Mouse (Mus musculus) spleen, postnatal 36 days (tissue): ENCODE data around the gene Zp2.

Experiments
- DNase-seq, 2 experiments: peaks; one replicate each; pipeline ENCODE4 v3.0.0; 2022; ENCODE audit warnings: low spot score in 2 of 2, mixed read lengths in 1 of 2

Gene Zp2

DNA sequence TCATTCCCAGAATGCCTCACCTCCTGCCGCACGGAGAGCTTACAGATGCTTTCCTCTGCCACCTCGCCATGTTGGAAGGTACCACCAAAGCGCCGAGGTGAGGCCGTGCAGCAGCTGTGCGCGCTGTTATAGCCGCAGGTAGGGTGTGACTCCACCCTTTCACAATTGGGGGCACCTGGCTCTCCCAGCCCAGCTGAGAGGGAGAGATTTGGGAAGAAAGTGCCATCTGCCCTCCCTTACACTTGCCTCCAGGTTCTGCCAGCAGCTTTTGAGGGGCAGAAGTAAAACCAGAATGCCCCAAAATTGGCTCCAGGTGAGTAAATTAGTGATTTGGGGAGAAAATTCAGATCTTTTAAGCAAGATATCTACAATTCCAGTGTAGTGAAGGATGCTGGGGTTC, at the start of gene Zp2:
Zp2 (minus strand) TSS at position 101 of the 400 bp plus-strand sequence.
- no peak for DNase-seq

GRCm38 (mm10) chr7:120192816-120193215, 47.7 kb upstream of the Zp2 start:
- no peak for DNase-seq

- DNase-seq: no peak
Measured at GRCm38 (mm10) chr7:120192207-120192606, 47.1 kb upstream of the Zp2 start.

DNA sequence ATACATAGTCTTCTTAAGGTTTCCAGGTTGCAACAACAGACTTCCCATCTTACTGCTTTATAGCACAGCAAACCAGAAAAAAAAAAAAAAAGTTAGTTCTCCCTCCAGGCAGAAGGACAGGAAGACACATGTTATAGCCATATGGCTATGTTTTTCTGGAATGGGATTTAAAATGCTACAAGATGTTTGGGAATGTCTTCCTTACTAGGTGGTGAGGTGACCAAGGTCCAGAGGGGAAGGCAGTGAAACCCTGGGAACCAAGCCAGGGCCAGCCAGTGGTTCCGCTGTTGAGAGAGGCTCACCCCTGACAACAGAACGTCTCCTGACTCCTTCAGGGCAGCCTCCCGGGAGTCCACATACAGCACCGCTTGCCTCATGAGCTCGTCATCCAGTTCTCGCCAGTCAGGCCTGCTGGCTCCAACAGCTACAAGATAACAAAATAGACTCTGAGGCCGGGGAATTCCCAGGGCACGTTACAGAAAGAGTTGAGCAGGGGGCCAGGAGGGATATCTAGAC, 45.1 kb upstream of the Zp2 start:
- no peak for DNase-seq

- DNase-seq: no peak
Measured at GRCm38 (mm10) chr7:120189369-120190149, 44.5 kb upstream of the Zp2 start.

- DNase-seq: no peak
Measured at GRCm38 (mm10) chr7:120188946-120189345, 43.9 kb upstream of the Zp2 start.

- no peak for DNase-seq
Measured at GRCm38 (mm10) chr7:120182891-120183290, 37.8 kb upstream of the Zp2 start.

GRCm38 (mm10) chr7:120181401-120182230, 36.5 kb upstream of the Zp2 start:
- DNase-seq: no peak

- DNase-seq: no peak
Measured at GRCm38 (mm10) chr7:120180547-120180946, 35.5 kb upstream of the Zp2 start.

DNA sequence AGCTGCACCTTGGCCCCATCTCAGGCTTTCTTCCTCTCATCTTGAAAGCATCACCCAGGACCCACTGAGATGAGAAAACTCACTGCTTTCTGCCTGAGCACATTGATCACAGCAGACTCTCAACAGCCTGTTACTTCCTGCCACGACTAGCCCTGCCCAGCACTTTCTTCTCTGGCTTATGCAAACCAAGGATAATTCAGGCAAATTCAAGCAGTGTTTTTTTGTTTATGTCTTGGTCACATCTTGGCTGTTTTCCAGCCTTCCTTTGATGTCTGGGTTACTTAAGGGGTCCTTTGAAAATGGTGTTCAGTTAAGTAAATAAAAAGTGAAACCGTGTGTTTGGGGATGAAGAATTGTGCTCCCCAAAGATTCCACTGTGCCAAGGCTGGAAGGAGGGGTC, 33.8 kb upstream of the Zp2 start:
- no peak for DNase-seq

DNA sequence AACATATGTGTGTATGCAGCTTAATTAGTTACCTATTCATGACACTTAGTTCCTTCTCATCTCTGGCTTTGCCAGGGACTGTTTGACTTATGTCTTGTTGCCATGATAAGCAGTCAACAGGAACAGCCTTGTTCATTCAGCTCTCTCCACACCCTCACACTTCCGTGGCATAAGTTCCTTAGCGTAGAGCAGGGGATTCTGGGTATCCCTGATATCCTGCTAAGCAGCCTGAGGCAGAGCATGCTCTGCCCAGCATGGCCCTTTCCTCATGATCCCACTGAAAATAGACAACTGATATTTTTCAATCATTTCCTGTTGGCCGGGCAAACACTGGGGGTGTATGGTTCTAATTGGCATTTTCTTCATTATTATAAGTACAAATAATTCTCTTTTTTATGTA, 32.5 kb upstream of the Zp2 start:
- no peak for DNase-seq

- DNase-seq: no peak
Measured at GRCm38 (mm10) chr7:120174723-120175504, 29.8 kb upstream of the Zp2 start.

DNA sequence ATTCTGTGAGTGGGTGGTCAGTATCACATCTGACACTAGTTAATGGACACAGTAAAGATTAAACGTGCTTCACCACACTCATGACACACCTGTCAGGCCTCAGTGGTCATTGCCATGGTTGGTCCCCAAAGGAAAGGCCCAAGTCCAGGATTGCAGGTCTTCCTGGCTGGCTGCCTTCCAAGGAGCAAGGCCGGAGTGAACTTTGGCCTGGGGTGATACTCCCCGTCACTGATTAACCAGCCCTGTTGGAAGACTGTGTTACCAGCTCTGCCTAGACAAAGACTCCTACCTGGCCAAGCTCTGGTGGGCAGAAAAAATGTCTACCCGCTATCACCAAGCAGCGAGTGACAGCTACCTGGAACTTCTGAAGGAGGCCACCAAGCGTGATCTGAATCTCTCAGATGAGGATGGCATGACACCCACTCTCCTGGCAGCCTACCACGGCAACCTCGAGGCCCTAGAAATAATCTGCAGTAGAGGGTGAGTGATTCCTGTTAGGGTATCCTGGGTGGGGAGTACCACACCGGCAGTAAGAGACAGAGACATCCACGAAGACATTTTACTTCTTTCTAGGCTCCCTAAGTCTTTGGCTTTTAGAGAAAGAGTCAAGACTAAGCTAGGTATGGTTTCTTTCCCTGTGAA, 28.6 kb upstream of the Zp2 start, which contains the start of gene Anks4b:
Anks4b (plus strand) TSS at position 256 of the 642 bp plus-strand sequence.
- DNase-seq: no peak

DNA sequence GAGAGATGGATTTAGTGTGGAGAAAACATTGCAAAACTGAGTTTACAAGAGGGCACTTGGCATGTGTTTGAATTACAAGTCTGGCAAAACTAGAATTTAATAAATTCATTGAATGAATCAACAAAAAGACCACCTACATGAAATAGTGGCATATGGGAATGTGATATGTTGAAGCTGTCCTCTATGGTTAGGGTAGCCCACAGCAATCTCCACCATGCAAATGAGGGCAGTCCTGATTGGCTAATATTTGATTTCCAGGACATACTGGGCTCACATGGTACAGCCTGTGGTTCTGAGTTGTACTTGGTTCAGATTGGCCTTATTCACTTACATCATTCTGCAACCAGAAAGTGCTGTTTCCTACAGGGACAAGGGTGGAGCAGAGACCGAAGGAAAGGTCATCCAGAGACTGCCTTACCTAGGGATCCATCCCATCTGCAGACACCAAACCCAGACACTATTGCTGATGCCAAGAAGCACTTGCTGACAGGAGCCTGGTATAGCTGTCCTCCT, 27.2 kb upstream of the Zp2 start:
- DNase-seq: no peak

- DNase-seq: no peak
Measured at GRCm38 (mm10) chr7:120163581-120164251, 18.6 kb upstream of the Zp2 start.

- DNase-seq: no peak
Measured at GRCm38 (mm10) chr7:120158121-120158613, 13.1 kb upstream of the Zp2 start.

GRCm38 (mm10) chr7:120157575-120158061, 12.5 kb upstream of the Zp2 start:
- no peak for DNase-seq

DNA sequence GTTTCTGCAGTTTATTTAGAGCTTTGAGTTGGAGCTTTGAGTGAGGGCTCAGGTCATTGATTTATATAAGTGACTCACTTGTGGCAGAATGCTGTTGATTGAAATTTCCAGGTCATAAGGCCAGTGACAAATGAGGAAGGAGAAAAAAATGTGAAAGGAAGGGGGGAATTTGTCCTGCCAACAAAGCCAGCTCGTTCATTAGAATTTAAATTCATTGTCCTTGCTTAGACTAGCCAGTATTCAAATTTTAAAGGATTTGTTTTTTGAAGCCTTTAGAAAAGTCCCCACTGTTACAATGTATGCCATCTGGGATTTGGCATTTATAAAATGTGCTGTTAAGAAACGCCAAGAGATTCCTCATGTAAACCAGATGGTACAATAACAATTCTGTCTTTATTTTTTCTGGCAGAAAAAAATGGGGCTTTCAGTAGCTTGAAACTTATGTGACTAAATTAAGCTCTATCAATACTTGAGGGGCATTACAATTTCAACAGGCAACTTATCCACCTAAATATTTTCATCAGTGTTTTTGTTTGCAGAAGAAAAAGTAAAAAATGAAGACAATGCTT, 11.8 kb upstream of the Zp2 start:
- DNase-seq: no peak

- DNase-seq: no peak
Measured at GRCm38 (mm10) chr7:120150898-120151297, 5.8 kb upstream of the Zp2 start.

GRCm38 (mm10) chr7:120150257-120150656, 5.2 kb upstream of the Zp2 start:
- DNase-seq: no peak
